Mouse (Mus musculus): ENCODE measurements around the gene Extl2. TPM values are rescaled to one million over a fixed set of nuclear protein-coding genes. Genes with fewer than 3 reads are reported as not detected.

The Extl2 gene
- polyA plus RNA-seq, 1 experiment from 2014 or later = 17.4 TPM

DNA sequence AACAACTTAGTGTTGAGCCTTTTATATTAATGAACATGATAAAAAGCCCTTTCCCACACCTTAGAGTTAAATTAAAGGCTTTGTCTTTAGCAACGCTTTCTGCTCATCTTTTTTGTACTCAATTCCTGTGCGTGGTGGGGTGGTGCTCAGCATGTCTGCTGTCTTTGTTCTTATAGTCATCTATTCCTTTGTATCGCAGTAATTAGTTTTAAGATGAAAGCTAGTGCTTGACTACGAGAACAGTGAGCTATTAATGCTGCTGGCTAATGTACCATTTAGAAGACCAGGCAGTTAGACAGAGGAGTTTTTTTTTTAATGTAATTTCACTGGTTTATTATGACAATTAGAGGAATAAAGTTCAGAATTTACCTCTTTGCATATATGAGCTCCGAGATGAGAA lies 53.1 kb downstream of the Extl2 start:
- Histone ChIP-seq H3K27ac (replicated peaks) (no peak overlapping the region), H3K4me1 (no peaks in the 10 kb centered on the region), H3K4me3 (no peak overlapping the region), H3K27me3 (replicated peaks; ENCODE audit: low read depth, poor library complexity, severe bottlenecking) (no peaks in the 10 kb centered on the region), H3K9me3 (no peaks in the 10 kb centered on the region), H3K36me3 (replicated peaks) (no peaks in the 10 kb centered on the region)
- WGBS = 79% methylated on average over 5 of the region's 5 CpGs
- no peak for DNase-seq (ENCODE audit: low spot score)

DNA sequence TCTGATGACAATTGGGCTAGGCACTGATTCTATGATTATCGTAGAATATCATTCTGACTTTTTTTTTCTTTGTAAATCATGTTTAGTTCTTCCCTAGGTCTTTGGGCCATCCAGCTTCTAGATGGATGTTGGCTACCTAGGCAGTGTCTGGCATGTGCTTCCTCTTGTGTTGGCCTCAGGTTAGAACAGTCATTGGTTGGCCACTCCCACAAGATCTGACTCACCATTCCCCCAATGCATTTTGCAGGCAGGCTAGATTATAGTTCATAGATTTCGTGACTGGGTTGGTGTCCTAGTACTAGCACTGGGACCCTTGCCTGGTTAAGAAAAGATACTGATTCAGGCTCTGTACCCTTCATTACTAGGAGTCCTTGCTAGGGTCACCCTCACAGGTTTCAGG lies 54.9 kb downstream of the Extl2 start:
- Histone ChIP-seq H3K4me3 (no peak overlapping the region), H3K27ac (replicated peaks) (no peak overlapping the region), H3K27me3 (replicated peaks; ENCODE audit: low read depth, poor library complexity, severe bottlenecking) (no peaks in the 10 kb centered on the region), H3K4me1 (no peaks in the 10 kb centered on the region), H3K9me3 (no peaks in the 10 kb centered on the region), H3K36me3 (replicated peaks) (no peaks in the 10 kb centered on the region)
- 85% methylated on average over 2 of the region's 2 CpGs for WGBS
- DNase-seq (ENCODE audit: low spot score) = no peak

DNA sequence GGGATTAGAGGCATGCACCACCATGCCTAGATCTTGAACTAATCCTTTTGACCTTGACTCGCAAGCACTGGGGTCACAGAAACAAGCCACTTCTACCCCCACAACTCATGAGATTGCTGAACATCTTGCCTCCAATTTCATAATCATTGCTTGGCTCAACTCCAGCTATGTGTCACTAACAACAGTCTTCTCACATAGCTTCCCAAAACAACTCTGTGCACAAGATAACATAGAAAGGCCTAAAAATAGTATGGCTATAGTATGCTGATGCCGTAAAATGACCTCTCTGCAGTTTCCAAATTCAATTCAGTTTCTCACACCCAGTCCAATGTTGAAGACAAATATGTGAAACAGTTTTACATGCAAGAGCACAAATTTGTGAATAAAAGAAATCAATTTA lies 65.3 kb downstream of the Extl2 start:
- H3K27ac ChIP-seq (replicated peaks) = no peak overlapping the region

DNA sequence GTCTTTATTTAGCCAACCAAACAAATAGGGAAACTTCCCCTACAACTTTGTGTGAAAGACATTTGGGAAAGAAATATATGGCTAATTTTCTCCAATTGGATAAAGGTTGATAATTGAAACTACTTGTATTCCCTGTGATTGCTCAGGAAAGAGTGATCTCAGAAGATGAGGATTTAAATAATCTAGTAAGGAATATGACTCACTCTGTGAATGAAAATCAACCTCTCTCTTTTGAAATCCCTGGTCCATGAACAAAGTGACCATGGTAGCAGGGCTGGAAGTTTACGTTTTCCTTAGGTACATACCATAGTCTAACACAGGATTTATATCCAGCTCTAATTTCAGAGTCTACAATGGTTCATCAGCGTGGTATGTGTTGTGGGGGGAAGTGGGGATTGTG lies 69.5 kb downstream of the Extl2 start:
- Histone ChIP-seq H3K9me3 (no peaks in the 10 kb centered on the region), H3K4me1 (peaks cover 5% of the 10 kb centered on the region; the same call in 1 of the 2 replicates), H3K36me3 (replicated peaks) (no peaks in the 10 kb centered on the region), H3K4me3 (no peak overlapping the region), H3K27ac (replicated peaks) (no peak overlapping the region), H3K27me3 (replicated peaks; ENCODE audit: low read depth, poor library complexity, severe bottlenecking) (no peaks in the 10 kb centered on the region)
- DNase-seq (ENCODE audit: low spot score) = no peak
- 82% methylated on average over 2 of the region's 2 CpGs for WGBS

More for the DNA sequence above, 65.3 kb downstream of the Extl2 start:
- H3K36me3 ChIP-seq (replicated peaks) = no peaks in the 10 kb centered on the region
- H3K27me3 ChIP-seq (replicated peaks; ENCODE audit: low read depth, poor library complexity, severe bottlenecking) = no peaks in the 10 kb centered on the region
- H3K4me3 ChIP-seq = no peak overlapping the region
- no peaks in the 10 kb centered on the region for H3K9me3 ChIP-seq
- DNase-seq (ENCODE audit: low spot score) = no peak
- H3K4me1 ChIP-seq = no peaks in the 10 kb centered on the region
- WGBS = 85% methylated on average over 2 of the region's 2 CpGs

DNA sequence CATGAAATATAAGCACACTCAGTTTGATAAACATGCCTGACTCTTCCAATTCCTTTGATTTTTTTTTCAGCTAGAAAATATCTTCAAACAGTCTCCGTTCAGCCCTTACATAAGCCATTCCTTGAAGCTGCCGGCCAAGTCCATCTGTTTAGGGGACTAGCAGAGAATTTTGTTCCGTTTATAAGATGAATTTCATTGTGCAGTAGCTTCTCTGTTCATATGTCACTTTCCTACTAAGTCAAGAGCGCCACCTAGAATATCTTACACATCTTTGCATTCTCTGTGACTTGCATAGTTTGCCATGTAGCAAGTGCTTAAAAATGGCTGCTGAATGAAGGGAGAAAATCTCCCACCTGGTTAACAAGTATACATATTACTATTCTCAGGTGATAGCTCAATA lies 71.2 kb downstream of the Extl2 start:
- Histone ChIP-seq H3K27ac (replicated peaks) (no peak overlapping the region), H3K9me3 (no peaks in the 10 kb centered on the region), H3K27me3 (replicated peaks; ENCODE audit: low read depth, poor library complexity, severe bottlenecking) (no peaks in the 10 kb centered on the region), H3K4me3 (no peak overlapping the region), H3K36me3 (replicated peaks) (no peaks in the 10 kb centered on the region), H3K4me1 (peaks cover 5% of the 10 kb centered on the region; the same call in 1 of the 2 replicates)
- 83% methylated on average over 4 of the region's 4 CpGs for WGBS
- no peak for DNase-seq (ENCODE audit: low spot score)

Small RNAs within 50 kb of the gene (microRNA-seq; reads per million reads assigned to microRNA genes)
- not detected for gene Mir669n

Other genes with a start within 250 kb of the Extl2 start
- gene Dph5, start 119.6 kb upstream of the Extl2 start, polyA plus RNA-seq (2016; fragmentation: Nextera tagmentation; extraction: Ambion mirVana) = 30.4 and 30.5 TPM in 2 replicates
- 24.6 and 28.8 TPM in 2 replicates for gene Slc30a7, start 56 bp upstream of the Extl2 start, polyA plus RNA-seq (2016; fragmentation: Nextera tagmentation; extraction: Ambion mirVana)
- 28.5 and 35.9 TPM in 2 replicates for gene Vcam1, start 122.2 kb downstream of the Extl2 start, polyA plus RNA-seq (2016; fragmentation: Nextera tagmentation; extraction: Ambion mirVana)
- 0.52 TPM in 1 of 2 replicates, not detected in the other for gene Gpr88, start 246.0 kb downstream of the Extl2 start, polyA plus RNA-seq (2016; fragmentation: Nextera tagmentation; extraction: Ambion mirVana)